Mouse (Mus musculus) adrenal gland, postnatal 25 days (tissue): ENCODE results near the gene Tll2. TPM values are rescaled to one million over a fixed set of nuclear protein-coding genes. Genes with fewer than 3 reads are reported as not detected.

Experiments used
- DNase-seq: peaks from one replicate; pipeline ENCODE4 v3.0.0; 2021; ENCODE audit warnings: mixed read lengths
- total RNA-seq: library from RNA; stranded (reverse); gene quantifications from 2 replicates; pipeline ENCODE4 v1.2.3, GENCODE M21; 2021

The Tll2 gene
- total RNA-seq, 1 experiment from 2014 or later: 0.15 TPM

GRCm38 (mm10) chr19:41154681-41155080, 52.0 kb downstream of the Tll2 start:
- no peak for DNase-seq

DNA sequence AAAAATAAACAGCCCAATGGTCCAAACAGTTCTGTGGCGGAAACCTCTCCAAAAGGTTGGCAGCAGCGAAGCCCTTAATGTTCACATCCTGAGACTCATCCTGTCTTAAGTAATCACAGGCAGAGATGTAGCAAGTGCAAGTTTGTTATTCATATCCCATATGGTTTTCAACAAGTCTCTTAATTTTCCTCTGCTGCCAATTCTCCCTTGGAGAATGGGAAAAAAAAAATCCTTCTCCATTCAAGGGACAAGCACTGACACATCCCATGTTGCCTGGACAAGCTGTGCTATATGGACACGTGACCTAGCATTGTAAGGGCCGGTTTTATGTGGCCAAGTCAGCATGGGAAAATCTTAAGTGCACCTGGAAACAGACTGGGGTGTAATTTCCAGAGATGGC, 54.2 kb downstream of the Tll2 start:
- DNase-seq: no peak

DNA sequence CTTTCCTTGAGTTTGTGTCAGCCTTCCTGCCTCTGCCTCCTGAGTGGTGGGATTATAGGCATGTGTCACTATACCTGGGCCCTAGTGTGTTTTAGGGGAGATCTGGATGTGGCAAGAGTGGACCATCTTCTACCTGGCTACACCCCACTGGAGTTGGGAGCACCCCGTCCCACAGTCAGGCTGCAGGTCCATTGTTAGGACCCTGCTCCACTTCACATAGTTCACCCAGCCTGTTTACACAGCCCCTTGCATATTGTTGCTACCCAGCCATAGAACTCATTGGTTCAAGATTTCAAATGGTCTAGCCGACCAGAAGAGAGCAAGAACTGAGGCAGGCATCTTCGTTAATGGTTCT, 54.6 kb downstream of the Tll2 start:
- no peak for DNase-seq

GRCm38 (mm10) chr19:41151321-41152015, 55.2 kb downstream of the Tll2 start:
- DNase-seq: no peak

DNA sequence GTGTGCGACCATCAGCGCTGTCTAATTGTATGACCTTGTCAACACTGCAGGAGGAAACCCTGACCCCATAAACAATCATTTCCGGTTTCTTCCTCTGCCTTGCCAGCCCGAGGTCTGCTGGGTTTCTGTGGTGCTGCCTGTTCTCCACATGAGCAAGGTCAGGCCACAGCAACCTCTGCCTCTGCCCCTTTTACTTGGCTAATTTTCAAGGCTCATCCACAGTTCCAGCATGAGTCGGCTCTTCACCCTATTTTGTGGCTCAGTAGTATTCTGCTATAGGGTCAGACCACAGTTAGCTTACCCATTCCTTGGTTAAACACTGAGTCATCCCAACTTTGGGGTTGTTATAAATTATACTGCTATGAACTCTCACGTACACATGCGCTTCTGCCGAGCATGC, 65.7 kb downstream of the Tll2 start:
- DNase-seq: no peak

GRCm38 (mm10) chr19:41139629-41140028, 67.0 kb downstream of the Tll2 start:
- DNase-seq: no peak

- DNase-seq: no peak
Measured at GRCm38 (mm10) chr19:41123009-41123408, 83.6 kb downstream of the Tll2 start.

DNA sequence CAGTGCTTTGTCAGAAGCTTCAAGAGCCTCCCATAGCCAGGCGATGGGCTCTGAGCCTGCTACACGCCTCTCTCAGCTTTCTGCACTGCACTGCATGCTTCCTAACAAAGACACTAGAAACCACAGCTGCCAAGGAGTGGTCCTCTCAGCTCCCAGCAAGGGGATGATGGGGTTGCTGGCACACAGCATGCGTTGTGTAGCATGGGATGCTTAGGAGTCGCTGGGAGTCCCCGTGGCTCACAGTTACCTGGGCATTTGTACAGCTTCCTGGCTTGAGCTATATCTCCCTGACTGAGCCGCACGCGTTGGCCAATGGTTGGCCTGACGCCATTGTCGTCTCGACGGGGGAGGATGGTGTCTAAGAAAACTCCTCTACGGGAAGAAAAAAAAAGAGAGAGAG, 86.7 kb downstream of the Tll2 start:
- peak; percentile 11 for DNase-seq

GRCm38 (mm10) chr19:41118346-41118745, 88.3 kb downstream of the Tll2 start:
- DNase-seq: no peak

- peak; percentile 12 for DNase-seq
Measured at GRCm38 (mm10) chr19:41117334-41117733, 89.3 kb downstream of the Tll2 start.

- DNase-seq: no peak
Measured at GRCm38 (mm10) chr19:41114611-41115010, 92.0 kb downstream of the Tll2 start.

GRCm38 (mm10) chr19:41113911-41114531, 92.6 kb downstream of the Tll2 start:
- no peak for DNase-seq

DNA sequence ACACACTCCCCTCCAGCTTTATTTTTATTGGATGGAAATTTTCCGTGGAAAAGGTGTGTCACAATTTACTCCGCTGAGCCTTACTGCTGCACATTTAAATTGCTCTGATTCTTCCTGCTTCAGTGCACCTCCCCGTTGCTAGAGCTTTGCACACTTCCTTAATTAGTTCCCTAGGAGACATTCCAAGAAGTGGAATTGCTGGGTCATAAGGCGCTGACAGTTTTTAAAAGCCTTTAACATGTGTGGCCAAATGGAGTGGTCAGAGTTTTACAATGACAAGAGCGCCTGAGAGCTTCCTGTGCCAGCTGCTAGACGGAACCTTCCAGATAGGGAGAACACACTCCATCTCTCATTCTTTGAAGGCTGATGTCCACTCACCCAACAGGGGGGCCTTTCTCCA, 94.0 kb downstream of the Tll2 start:
- DNase-seq: no peak

DNA sequence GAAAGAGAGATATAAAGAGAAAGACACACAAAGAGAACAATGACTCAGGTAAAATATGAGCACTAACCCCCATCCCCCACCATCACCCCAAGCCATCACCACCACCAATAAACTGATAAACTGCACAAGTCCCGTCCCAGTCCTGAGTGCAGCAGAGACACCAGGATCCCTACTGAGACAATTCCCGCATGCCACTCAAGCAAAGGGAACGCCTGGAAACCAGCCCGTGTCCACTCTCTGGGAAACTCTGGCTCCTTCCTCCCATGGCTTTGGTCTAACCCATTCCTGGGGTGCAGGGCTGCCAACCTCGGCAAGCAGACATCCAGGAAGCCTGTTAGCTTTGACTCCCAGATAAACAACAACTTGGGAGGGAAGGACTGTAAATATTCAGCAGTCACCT, 96.6 kb downstream of the Tll2 start:
- no peak for DNase-seq

DNA sequence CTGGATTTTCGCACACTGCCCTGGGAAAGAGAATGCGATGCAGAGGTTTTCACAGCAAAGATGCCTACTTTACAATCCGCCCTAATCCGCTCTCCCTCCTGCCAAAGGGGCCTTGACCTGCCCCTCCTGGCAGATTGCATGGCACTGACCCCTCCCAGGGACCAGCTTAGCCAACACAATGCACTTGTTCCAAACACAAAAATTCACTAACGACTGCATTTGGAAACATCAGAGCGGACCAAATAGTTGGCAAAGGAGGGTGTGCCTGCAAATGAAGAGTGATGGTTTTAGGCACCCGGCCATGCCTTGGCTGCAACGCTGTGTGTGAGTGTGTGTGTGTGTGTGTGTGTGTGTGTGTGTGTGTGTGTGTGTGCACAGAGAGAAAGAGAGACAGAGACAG, 97.1 kb downstream of the Tll2 start:
- peak; percentile 30 for DNase-seq

DNA sequence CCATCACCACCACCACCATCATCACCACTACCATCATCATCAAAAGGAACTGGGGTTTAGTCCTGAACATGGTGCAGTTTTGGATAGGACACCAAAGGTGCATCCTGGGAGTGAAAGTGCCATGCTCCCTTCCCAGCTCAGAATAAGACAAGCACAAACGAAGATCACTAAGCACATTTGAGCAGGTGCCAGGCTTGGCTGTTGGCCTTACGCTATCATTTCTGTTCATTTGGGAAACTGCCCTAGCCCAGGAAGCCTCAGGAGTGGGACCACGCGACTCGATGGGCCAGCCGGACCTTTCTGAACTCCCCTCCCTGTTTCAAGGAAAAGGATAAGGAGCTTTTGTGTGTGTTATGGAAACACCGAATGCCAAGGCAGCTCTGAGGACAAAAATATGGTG, 98.0 kb downstream of the Tll2 start:
- DNase-seq: no peak

GRCm38 (mm10) chr19:41107530-41107929, 99.1 kb downstream of the Tll2 start:
- no peak for DNase-seq

DNA sequence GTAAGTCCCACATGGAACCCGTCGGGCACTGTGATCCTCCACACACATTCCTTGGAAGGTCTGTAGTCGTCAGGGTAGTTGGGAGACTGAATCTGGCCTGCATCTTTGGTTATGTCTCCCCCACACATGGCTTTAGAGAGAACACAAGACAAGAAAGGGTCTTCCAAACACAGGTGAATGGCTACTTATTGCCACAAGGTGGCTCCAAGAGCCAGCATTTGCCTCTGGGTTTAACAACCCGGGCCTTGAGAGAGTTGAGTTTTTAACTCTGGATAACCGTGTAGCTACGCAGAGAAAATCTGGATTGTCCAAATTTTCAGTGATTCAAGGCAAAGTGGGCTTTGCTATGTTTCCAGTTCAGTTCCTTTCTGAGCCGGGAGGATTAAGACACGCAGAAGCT, 101.7 kb downstream of the Tll2 start:
- no peak for DNase-seq

GRCm38 (mm10) chr19:41101390-41101789, 105.2 kb downstream of the Tll2 start:
- DNase-seq: peak; percentile 49

GRCm38 (mm10) chr19:41100863-41101262, 105.8 kb downstream of the Tll2 start:
- DNase-seq: no peak

DNA sequence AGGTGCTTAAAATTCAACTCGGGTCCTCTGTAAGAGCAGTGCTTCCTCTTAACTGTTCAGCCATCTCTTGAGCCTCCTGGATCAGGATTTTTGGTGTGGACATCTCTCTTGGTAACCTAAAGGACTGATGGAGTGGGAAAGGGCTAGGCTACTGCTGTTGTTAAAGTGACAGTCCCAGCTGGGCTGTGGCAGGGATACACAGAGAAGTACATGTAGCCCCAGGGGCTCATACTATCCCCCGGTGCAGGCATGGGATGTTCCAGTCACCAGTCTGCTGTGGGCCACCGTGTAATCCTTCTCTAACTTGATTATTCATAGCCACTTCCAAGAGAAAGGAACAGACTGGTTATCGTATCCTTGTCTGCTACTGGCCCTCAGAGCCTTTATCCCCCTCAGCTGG, 109.6 kb downstream of the Tll2 start:
- no peak for DNase-seq

- no peak for DNase-seq
Measured at GRCm38 (mm10) chr19:41091901-41092300, 114.7 kb downstream of the Tll2 start.

- DNase-seq: peak; percentile 47
Measured at GRCm38 (mm10) chr19:41089833-41090232, 116.8 kb downstream of the Tll2 start.

DNA sequence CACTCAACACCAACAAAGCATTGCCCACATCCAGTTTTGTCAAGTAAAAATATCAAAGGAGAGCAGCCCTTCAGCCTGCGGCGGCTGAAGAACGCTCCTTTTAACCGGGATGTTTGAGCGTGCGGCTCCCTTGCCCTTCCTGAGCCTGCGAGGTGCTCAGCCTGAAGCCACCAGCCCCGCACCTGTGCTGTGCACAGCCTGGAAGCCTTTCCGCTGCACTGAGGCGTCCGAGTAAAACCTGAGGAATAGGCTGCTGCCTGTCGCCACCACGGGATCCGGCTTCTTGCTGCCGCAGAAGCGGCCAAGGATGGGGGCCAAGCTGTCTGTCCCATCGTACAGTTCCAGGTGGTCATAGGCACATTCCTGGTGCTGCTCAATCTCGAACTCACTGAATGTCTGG, 118.1 kb downstream of the Tll2 start:
- DNase-seq: no peak
